Mouse (Mus musculus) ES-E14 (cell line): ENCODE data around the gene Baiap3.

Source experiments
- HCFC1 ChIP-seq: IDR thresholded peaks from 2 replicates; pipeline ENCODE4 v1.6.1; 2012; ENCODE audit warnings: low read length, inconsistent platforms, borderline replicate concordance; ENCODE audit not compliant: insufficient read depth
- MAFK ChIP-seq: IDR thresholded peaks from 2 replicates; pipeline ENCODE4 v1.6.1; 2014; ENCODE audit warnings: mild to moderate bottlenecking, low read depth, low read length, inconsistent platforms; ENCODE audit not compliant: insufficient read depth

- TF ChIP-seq MAFK, result no peak
- TF ChIP-seq HCFC1, result no peak
Observed at GRCm38 (mm10) chr17:25224586-25225222, 31.5 kb downstream of the Baiap3 start.
